Mouse (Mus musculus): ENCODE results near the gene Gm10721. TPM values are rescaled to one million over a fixed set of nuclear protein-coding genes. Genes with fewer than 3 reads are reported as not detected.
"Not testable (repeated sequence)": the region's sequence is repeated elsewhere in the genome, so short reads cannot be mapped to it uniquely, and the experiment has no call there.

The Gm10721 gene
- polyA plus RNA-seq, 1 experiment from 2014 or later = not detected

DNA sequence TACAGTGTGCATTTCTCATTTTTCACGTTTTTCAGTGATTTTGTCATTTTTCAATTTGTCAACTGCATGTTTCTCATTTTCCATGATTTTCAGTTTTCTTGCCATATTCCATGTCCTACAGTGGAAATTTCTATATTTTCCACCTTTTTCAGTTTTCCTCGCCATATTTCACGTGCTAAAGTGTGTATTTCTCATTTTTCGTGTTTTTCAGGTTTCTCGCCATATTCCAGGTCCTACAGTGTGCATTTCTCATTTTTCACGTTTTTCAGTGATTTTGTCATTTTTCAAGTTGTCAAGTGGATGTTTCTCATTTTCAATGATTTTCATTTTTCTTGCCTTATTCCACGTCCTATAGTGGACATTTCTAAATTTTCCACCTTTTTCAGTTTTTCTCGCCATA lies 23.6 kb downstream of the Gm10721 start, which contains the start of gene Gm10715:
Gene Gm10715 (plus strand): TSS at position 301 of the 400 bp plus-strand sequence.
- not testable (repeated sequence) for H3K4me2 ChIP-seq (ENCODE audit: low read length); H3K27me3 ChIP-seq (replicated peaks; ENCODE audit: control insufficient read depth, insufficient read depth, low read length); H3K27ac ChIP-seq (ENCODE audit: low read length); H3K9ac ChIP-seq (replicated peaks; ENCODE audit: low read depth, low read length); ATAC-seq; H3K4me1 ChIP-seq (replicated peaks; ENCODE audit: control insufficient read depth, insufficient read depth, low read length); H3K4me3 ChIP-seq (replicated peaks; ENCODE audit: low read length); H3K9me3 ChIP-seq (ENCODE audit: control insufficient read depth, low read length); H3K36me3 ChIP-seq (ENCODE audit: control insufficient read depth, insufficient read depth)
- WGBS = 78% methylated on average over 6 of the region's 8 CpGs

DNA sequence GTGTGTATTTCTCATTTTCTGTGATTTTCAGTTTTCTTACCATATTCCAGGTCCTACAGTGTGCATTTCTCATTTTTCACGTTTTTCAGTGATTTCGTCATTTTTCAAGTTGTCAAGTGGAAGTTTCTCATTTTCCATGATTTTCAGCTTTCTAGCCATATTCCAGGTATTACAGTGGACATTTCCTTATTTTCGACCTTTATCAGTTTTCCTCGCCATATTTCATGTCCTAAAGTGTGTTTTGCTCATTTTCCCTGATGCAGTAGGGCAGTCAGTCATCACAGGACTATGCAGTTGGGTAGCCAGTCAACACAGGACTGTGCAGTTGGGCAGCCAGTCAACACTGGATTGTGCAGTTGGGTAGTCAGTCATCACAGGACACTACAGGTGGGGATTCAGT lies 25.2 kb downstream of the Gm10721 start:
- H3K27me3 ChIP-seq (replicated peaks; ENCODE audit: control insufficient read depth, insufficient read depth, low read length); H3K27ac ChIP-seq (ENCODE audit: low read length); H3K4me1 ChIP-seq (replicated peaks; ENCODE audit: control insufficient read depth, insufficient read depth, low read length); H3K9ac ChIP-seq (replicated peaks; ENCODE audit: low read depth, low read length); H3K9me3 ChIP-seq (ENCODE audit: control insufficient read depth, low read length); ATAC-seq; H3K4me3 ChIP-seq (replicated peaks; ENCODE audit: low read length); H3K36me3 ChIP-seq (ENCODE audit: control insufficient read depth, insufficient read depth); H3K4me2 ChIP-seq (ENCODE audit: low read length): not testable (repeated sequence)
- WGBS = 67% methylated on average over 4 of the region's 4 CpGs

Small RNA genes lying within 50 kb of the gene (microRNA-seq; reads per million reads assigned to microRNA genes)
- not detected for gene Mir101c

Other genes with a start within 250 kb of the Gm10721 start
- gene Gm10722, start 12.2 kb upstream of the Gm10721 start, polyA plus RNA-seq (2015; fragmentation: Nextera tagmentation; extraction: Ambion mirVana) = not detected in 2 replicates
- gene Gm11168, start 9.8 kb upstream of the Gm10721 start, polyA plus RNA-seq (2015; fragmentation: Nextera tagmentation; extraction: Ambion mirVana) = not detected in 2 replicates
- gene Gm10720, start 2.5 kb downstream of the Gm10721 start, polyA plus RNA-seq (2015; fragmentation: Nextera tagmentation; extraction: Ambion mirVana) = not detected in 2 replicates
- not detected in 2 replicates for gene Gm10719, start 4.3 kb downstream of the Gm10721 start, polyA plus RNA-seq (2015; fragmentation: Nextera tagmentation; extraction: Ambion mirVana)
- not detected in 2 replicates for gene Gm10718, start 10.4 kb downstream of the Gm10721 start, polyA plus RNA-seq (2015; fragmentation: Nextera tagmentation; extraction: Ambion mirVana)
- not detected in 2 replicates for gene Gm10717, start 12.3 kb downstream of the Gm10721 start, polyA plus RNA-seq (2015; fragmentation: Nextera tagmentation; extraction: Ambion mirVana)
- gene Gm17535, start 21.5 kb downstream of the Gm10721 start, polyA plus RNA-seq (2015; fragmentation: Nextera tagmentation; extraction: Ambion mirVana) = not detected in 2 replicates
- not detected in 2 replicates for gene Gm10715, start 23.7 kb downstream of the Gm10721 start, polyA plus RNA-seq (2015; fragmentation: Nextera tagmentation; extraction: Ambion mirVana)

Measured in forebrain, embryonic 16.5 days (tissue).